ENCODE assay signal across 12 mouse cellular contexts in genomic region chr6:52259081-52259790, GRCm38 (mm10). TPM values are rescaled to one million over a fixed set of nuclear protein-coding genes. Genes with fewer than 3 reads are reported as not detected.
A peak's percentile ranks its signal among the peaks of the same experiment; 100 is the strongest.
DNase-seq lines count a peak whose midpoint lies in the region; ATAC-seq lines count a peak whose summit lies in the region.
"Had no signal": no experiment of that assay in that cellular context is flagged by ENCODE, and none has a peak within 500 bp of the region (broad histone marks: within the 10 kb centered on the region; RNA-seq: fewer than 3 reads in every experiment).

No protein-coding gene starts in this region.

- H3K27ac ChIP-seq in hindbrain, embryonic 10.5 days, result no peak overlapping the region
- H3K27ac ChIP-seq in hindbrain, embryonic 14.5 days, result no peak overlapping the region
- H3K27ac ChIP-seq in limb, embryonic 11.5 days (replicated peaks; ENCODE audit: low read depth, low read length), result peak overlapping the region; percentile 96
- H3K27ac ChIP-seq: liver, embryonic 13.5 days had no signal

- H3K4me1 ChIP-seq in hindbrain, embryonic 10.5 days (replicated peaks), result peaks cover 15% of the 10 kb centered on the region
- H3K4me1 ChIP-seq in hindbrain, embryonic 14.5 days (replicated peaks; ENCODE audit: control insufficient read depth, insufficient read depth, low read length), result no peaks in the 10 kb centered on the region; the same call in 1 of the 2 replicates
- 0 out of 2 replicates have a peak, but pooled peaks cover 9% of the 10 kb centered on the region for H3K4me1 ChIP-seq in limb, embryonic 11.5 days (ENCODE audit: control insufficient read depth, insufficient read depth, low read length)

- no peak for ATAC-seq in hindbrain, embryonic 14.5 days (ENCODE audit: low FRiP score)
- no peak for ATAC-seq in limb, embryonic 11.5 days (ENCODE audit: insufficient number of reproducible peaks, low FRiP score, low TSS enrichment, low read depth)
- ATAC-seq in frontal cortex, adult (ENCODE audit: low TSS enrichment), result no peak

- no peak overlapping the region for H3K4me2 ChIP-seq in hindbrain, embryonic 14.5 days (replicated peaks)
- H3K4me2 ChIP-seq in limb, embryonic 11.5 days (ENCODE audit: low read depth, severe bottlenecking), result peak overlapping the region; percentile 62

- no peak overlapping the region for H3K9ac ChIP-seq in hindbrain, embryonic 14.5 days
- H3K9ac ChIP-seq in limb, embryonic 11.5 days (ENCODE audit: low read length), result peak overlapping the region; percentile 93
- H3K9ac ChIP-seq: liver, embryonic 13.5 days had no signal

- no peaks in the 10 kb centered on the region for H3K36me3 ChIP-seq in hindbrain, embryonic 10.5 days
- no peaks in the 10 kb centered on the region for H3K36me3 ChIP-seq in hindbrain, embryonic 14.5 days (replicated peaks; ENCODE audit: control insufficient read depth, insufficient read depth)
- no peaks in the 10 kb centered on the region for H3K36me3 ChIP-seq in limb, embryonic 11.5 days (ENCODE audit: control insufficient read depth, insufficient read depth, low read length)
- H3K36me3 ChIP-seq: liver, embryonic 13.5 days had no signal

- DNase-seq in hindbrain, embryonic 10.5 days (ENCODE audit: low spot score), result peak; percentile 61
- DNase-seq in hindbrain, embryonic 14.5 days (ENCODE audit: low spot score), result no peak
- DNase-seq in urinary bladder, adult 2 months (ENCODE audit: low spot score), result peak; percentile 49
- no peak for DNase-seq in urinary bladder, postnatal 25 days (ENCODE audit: low spot score)
- DNase-seq in limb, embryonic 11.5 days (ENCODE audit: low spot score), result peak; percentile 71
- peak; percentile 19 for DNase-seq in yolk sac, embryonic 10.5 days (ENCODE audit: low spot score)
- no peak for DNase-seq in frontal cortex, postnatal 25 days (ENCODE audit: low spot score in 2 of 2)
- DNase-seq: liver, embryonic 13.5 days had no signal

- 1% methylated on average over 25 of the region's 25 CpGs for WGBS in hindbrain, embryonic 10.5 days
- 1% methylated on average over 24 of the region's 25 CpGs for WGBS in hindbrain, embryonic 14.5 days
- WGBS in limb, embryonic 11.5 days, result under 1% methylated on average over 24 of the region's 25 CpGs

- H3K4me3 ChIP-seq in hindbrain, embryonic 10.5 days, result no peak overlapping the region
- no peak overlapping the region for H3K4me3 ChIP-seq in hindbrain, embryonic 14.5 days (replicated peaks; ENCODE audit: low read length)
- peak overlapping the region; percentile 69 for H3K4me3 ChIP-seq in limb, embryonic 11.5 days (ENCODE audit: low read depth, low read length)

- no peaks in the 10 kb centered on the region for H3K9me3 ChIP-seq in hindbrain, embryonic 10.5 days
- no peaks in the 10 kb centered on the region for H3K9me3 ChIP-seq in hindbrain, embryonic 14.5 days (ENCODE audit: control insufficient read depth, low read length)
- H3K9me3 ChIP-seq in limb, embryonic 11.5 days (ENCODE audit: control insufficient read depth, low read length), result no peaks in the 10 kb centered on the region
- H3K9me3 ChIP-seq: liver, embryonic 13.5 days had no signal

- peaks cover 100% of the 10 kb centered on the region for H3K27me3 ChIP-seq in hindbrain, embryonic 10.5 days (ENCODE audit: insufficient read depth, poor library complexity, severe bottlenecking)
- H3K27me3 ChIP-seq in hindbrain, embryonic 14.5 days (ENCODE audit: control insufficient read depth, insufficient read depth, low read length), result peaks cover 90% of the 10 kb centered on the region
- H3K27me3 ChIP-seq in limb, embryonic 11.5 days (ENCODE audit: control insufficient read depth, insufficient read depth, low read length), result peaks cover 32% of the 10 kb centered on the region

RNA-seq across cellular contexts. Expression of gene Hoxa13, which starts 1.4 kb away (rescaled TPM):
- polyA plus RNA-seq in hindbrain, embryonic 10.5 days (2016; fragmentation: Nextera tagmentation; extraction: Ambion mirVana), result not detected in 2 replicates
- polyA plus RNA-seq in hindbrain, embryonic 14.5 days (2014; fragmentation: Nextera tagmentation; extraction: Ambion mirVana), result not detected in 2 replicates
- 32.5 and 40.7 TPM in 2 replicates for polyA plus RNA-seq in urinary bladder, adult 2 months (2012; rRNA removed)
- polyA plus RNA-seq in limb, embryonic 11.5 days (2014; fragmentation: Nextera tagmentation; extraction: Ambion mirVana), result 25.1 and 29.7 TPM in 2 replicates
- polyA plus RNA-seq: embryonic facial prominence, embryonic 11.5 days; liver, embryonic 13.5 days; small intestine, adult 2 months; thymus, postnatal 0 days had no signal

RNA-seq across cellular contexts. Expression of gene Hoxa11, which starts 13.6 kb away (rescaled TPM):
- not detected in 2 replicates for polyA plus RNA-seq in hindbrain, embryonic 10.5 days (2016; fragmentation: Nextera tagmentation; extraction: Ambion mirVana)
- not detected in 2 replicates for polyA plus RNA-seq in hindbrain, embryonic 14.5 days (2014; fragmentation: Nextera tagmentation; extraction: Ambion mirVana)
- 25.4 and 29.2 TPM in 2 replicates for polyA plus RNA-seq in urinary bladder, adult 2 months (2012; rRNA removed)
- polyA plus RNA-seq in limb, embryonic 11.5 days (2014; fragmentation: Nextera tagmentation; extraction: Ambion mirVana), result 66.3 and 78.0 TPM in 2 replicates
- polyA plus RNA-seq: embryonic facial prominence, embryonic 11.5 days; liver, embryonic 13.5 days; small intestine, adult 2 months; thymus, postnatal 0 days had no signal

RNA-seq across cellular contexts. Expression of gene Hoxa10, which starts 18.6 kb away (rescaled TPM):
- polyA plus RNA-seq in hindbrain, embryonic 10.5 days (2016; fragmentation: Nextera tagmentation; extraction: Ambion mirVana), result not detected in 2 replicates
- polyA plus RNA-seq in hindbrain, embryonic 14.5 days (2014; fragmentation: Nextera tagmentation; extraction: Ambion mirVana), result 0.37 TPM in 1 of 2 replicates, not detected in the other
- polyA plus RNA-seq in urinary bladder, adult 2 months (2012; rRNA removed), result 79.4 and 93.6 TPM in 2 replicates
- polyA plus RNA-seq in limb, embryonic 11.5 days (2014; fragmentation: Nextera tagmentation; extraction: Ambion mirVana), result 274 and 278 TPM in 2 replicates
- polyA plus RNA-seq: embryonic facial prominence, embryonic 11.5 days; small intestine, adult 2 months had no signal

RNA-seq across cellular contexts. Expression of gene Hoxa9, which starts 28.3 kb away (rescaled TPM):
- polyA plus RNA-seq in hindbrain, embryonic 10.5 days (2016; fragmentation: Nextera tagmentation; extraction: Ambion mirVana), result not detected in 2 replicates
- 1.5 and 2.0 TPM in 2 replicates for polyA plus RNA-seq in hindbrain, embryonic 14.5 days (2014; fragmentation: Nextera tagmentation; extraction: Ambion mirVana)
- 48.1 and 60.0 TPM in 2 replicates for polyA plus RNA-seq in urinary bladder, adult 2 months (2012; rRNA removed)
- polyA plus RNA-seq in limb, embryonic 11.5 days (2014; fragmentation: Nextera tagmentation; extraction: Ambion mirVana), result 86.7 and 90.5 TPM in 2 replicates
- polyA plus RNA-seq: small intestine, adult 2 months had no signal

RNA-seq across cellular contexts. Expression of gene Hoxa7, which starts 37.6 kb away (rescaled TPM):
- not detected in 2 replicates for polyA plus RNA-seq in hindbrain, embryonic 10.5 days (2016; fragmentation: Nextera tagmentation; extraction: Ambion mirVana)
- polyA plus RNA-seq in hindbrain, embryonic 14.5 days (2014; fragmentation: Nextera tagmentation; extraction: Ambion mirVana), result 18.7 and 25.2 TPM in 2 replicates
- 27.6 and 28.6 TPM in 2 replicates for polyA plus RNA-seq in urinary bladder, adult 2 months (2012; rRNA removed)
- polyA plus RNA-seq in limb, embryonic 11.5 days (2014; fragmentation: Nextera tagmentation; extraction: Ambion mirVana), result 14.7 and 16.2 TPM in 2 replicates

Comparison
In these comparisons a context has a peak if more than half of its experiments do, and no peak if none do; other contexts are left out.
1. DNase-seq: peak in hindbrain, embryonic 10.5 days (single experiment), urinary bladder, adult 2 months (single experiment), limb, embryonic 11.5 days (single experiment) and yolk sac, embryonic 10.5 days (single experiment); none in hindbrain, embryonic 14.5 days (single experiment), urinary bladder, postnatal 25 days (single experiment) and frontal cortex, postnatal 25 days (0 of 2).
2. RNA of gene Hoxa13, which starts 1.4 kb away (polyA plus RNA-seq): 32.5 to 40.7 TPM in urinary bladder, adult 2 months and 25.1 to 29.7 TPM in limb, embryonic 11.5 days; not detected in hindbrain, embryonic 10.5 days and not detected in hindbrain, embryonic 14.5 days; every median in the first group is over 10 times any median in the second.
3. RNA of gene Hoxa11, which starts 13.6 kb away (polyA plus RNA-seq): 66.3 to 78.0 TPM in limb, embryonic 11.5 days and 25.4 to 29.2 TPM in urinary bladder, adult 2 months; not detected in hindbrain, embryonic 10.5 days and not detected in hindbrain, embryonic 14.5 days; every median in the first group is over 10 times any median in the second.
4. RNA of gene Hoxa10, which starts 18.6 kb away (polyA plus RNA-seq): 274 to 278 TPM in limb, embryonic 11.5 days and 79.4 to 93.6 TPM in urinary bladder, adult 2 months; 0.37 TPM in hindbrain, embryonic 14.5 days and not detected in hindbrain, embryonic 10.5 days; every median in the first group is over 10 times any median in the second.